Mouse (Mus musculus) liver, adult 2 months (tissue): ENCODE results near the gene Olfr1138.

Source experiments
- CTCF ChIP-seq: fragments of 200-500 bp; IDR thresholded peaks from 2 replicates; pipeline ENCODE4 v1.5.1; 2011; ENCODE audit warnings: low read depth, low read length, control low read depth
- POLR2A ChIP-seq: fragments of 200-500 bp; IDR thresholded peaks from 2 replicates; pipeline ENCODE4 v1.6.1; 2011; ENCODE audit warnings: low read length, control low read depth; ENCODE audit not compliant: insufficient read depth; ENCODE audit errors: extremely low read depth

- TF ChIP-seq CTCF (no peak), POLR2A (no peak)
These were observed at the start of gene Olfr1138 for GRCm38 (mm10) chr2:87739878-87740277.
